Mouse (Mus musculus): ENCODE results near the gene Brd3. TPM values are rescaled to one million over a fixed set of nuclear protein-coding genes. Genes with fewer than 3 reads are reported as not detected.
"Not testable (repeated sequence)": the region's sequence is repeated elsewhere in the genome, so short reads cannot be mapped to it uniquely, and the experiment has no call there.

Gene Brd3
- 52.9 and 65.0 TPM in 2 replicates for polyA plus RNA-seq (2015; fragmentation: Nextera tagmentation; extraction: Ambion mirVana)

GRCm38 (mm10) chr2:27507562-27507961 lies at the start of gene Brd3:
Gene Brd3 (minus strand): TSS chr2:27507662.
- peaks cover 23% of the 10 kb centered on the region for H3K4me1 ChIP-seq (replicated peaks)
- no peaks in the 10 kb centered on the region for H3K9me3 ChIP-seq (replicated peaks)
- H3K36me3 ChIP-seq, result no peaks in the 10 kb centered on the region
- no peak for ATAC-seq (replicated peaks; ENCODE audit: insufficient number of reproducible peaks, insufficient read depth, low FRiP score, low read depth)
- H3K9ac ChIP-seq, result no peak within 1 kb of the TSS
- H3K27ac ChIP-seq, result no peak within 1 kb of the TSS
- no peaks in the 10 kb centered on the region for H3K27me3 ChIP-seq
- 67% methylated on average over 4 of the region's 4 CpGs for WGBS
- H3K4me2 ChIP-seq, result no peak within 1 kb of the TSS
- no peak within 1 kb of the TSS for H3K4me3 ChIP-seq

- Histone ChIP-seq H3K4me3 (no peak overlapping the region), H3K4me2 (no peak overlapping the region), H3K9ac (no peak overlapping the region), H3K27ac (no peak overlapping the region), H3K4me1 (replicated peaks) (peaks cover 11% of the 10 kb centered on the region), H3K27me3 (peaks cover 9% of the 10 kb centered on the region; the same call in 1 of the 2 replicates), H3K36me3 (no peaks in the 10 kb centered on the region), H3K9me3 (replicated peaks) (no peaks in the 10 kb centered on the region)
- 84% methylated on average over 6 of the region's 6 CpGs for WGBS
- no peak for ATAC-seq (replicated peaks; ENCODE audit: insufficient number of reproducible peaks, insufficient read depth, low FRiP score, low read depth)
These were observed 49.5 kb upstream of the Brd3 start for GRCm38 (mm10) chr2:27556921-27557320.

DNA sequence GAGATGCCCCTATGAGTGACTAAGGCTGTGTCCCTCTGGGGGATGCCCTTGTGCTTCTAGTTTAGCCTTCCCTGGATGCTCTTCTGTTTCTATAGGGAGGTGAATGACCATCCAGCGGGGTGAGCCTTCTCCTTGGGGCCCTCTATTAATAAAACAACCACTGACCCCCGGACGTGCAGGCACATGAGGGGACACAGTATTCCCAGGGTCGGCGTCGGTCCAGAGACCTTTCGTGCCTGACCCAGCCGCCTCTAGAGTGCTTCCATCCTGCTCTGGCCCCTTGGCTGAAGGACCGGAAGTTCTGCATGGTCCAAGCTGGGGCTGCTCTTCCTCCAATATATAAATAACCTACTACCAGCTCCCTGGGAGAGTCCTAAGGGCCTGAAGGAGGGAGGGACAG lies 46.8 kb upstream of the Brd3 start:
- H3K9ac ChIP-seq, result no peak overlapping the region

DNA sequence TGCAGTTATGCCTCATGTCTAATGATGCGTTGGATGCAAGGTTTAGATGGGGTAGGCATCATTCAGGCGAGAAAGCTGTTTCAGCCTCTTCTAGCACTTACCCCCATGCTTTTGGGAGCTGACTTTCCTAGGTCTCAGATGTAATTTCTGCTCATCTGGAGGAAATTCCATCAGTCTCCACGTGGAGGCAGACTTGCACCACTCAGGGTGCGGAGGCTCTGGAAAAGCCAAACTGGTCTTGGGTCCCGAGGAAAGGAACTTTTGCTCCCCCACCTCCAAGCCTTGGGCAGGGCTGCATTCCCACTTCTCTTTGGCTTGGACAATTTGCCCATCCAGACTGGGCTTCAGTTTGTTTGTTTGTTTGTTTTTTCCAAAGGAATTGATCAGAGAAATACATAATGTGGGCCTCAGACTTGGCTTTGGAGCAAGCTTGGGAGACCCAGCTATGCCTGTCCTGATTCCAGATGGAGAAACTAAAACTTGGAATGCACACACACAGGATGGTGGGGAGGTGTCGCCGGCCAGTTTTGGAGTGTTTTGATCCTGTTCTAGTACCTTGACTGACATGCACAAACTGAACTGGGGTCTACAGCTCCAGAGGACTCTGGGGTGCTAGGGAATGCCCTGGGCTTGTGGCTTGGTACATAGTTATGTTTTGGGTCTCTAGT lies 45.3 kb upstream of the Brd3 start:
- Histone ChIP-seq H3K27ac (no peak overlapping the region), H3K4me1 (replicated peaks) (peaks cover 11% of the 10 kb centered on the region), H3K4me3 (no peak overlapping the region), H3K9me3 (replicated peaks) (0 out of 2 replicates have a peak, but pooled peaks cover 3% of the 10 kb centered on the region), H3K4me2 (no peak overlapping the region), H3K9ac (no peak overlapping the region), H3K27me3 (peaks cover 4% of the 10 kb centered on the region; the same call in 1 of the 2 replicates), H3K36me3 (no peaks in the 10 kb centered on the region)
- 11% methylated on average over 7 of the region's 7 CpGs for WGBS
- ATAC-seq (replicated peaks; ENCODE audit: insufficient number of reproducible peaks, insufficient read depth, low FRiP score, low read depth), result no peak

More for the DNA sequence above, 46.8 kb upstream of the Brd3 start:
- H3K36me3 ChIP-seq, result no peaks in the 10 kb centered on the region
- no peak overlapping the region for H3K4me2 ChIP-seq
- WGBS, result 67% methylated on average over 9 of the region's 9 CpGs
- peak; percentile 68 for ATAC-seq (replicated peaks; ENCODE audit: insufficient number of reproducible peaks, insufficient read depth, low FRiP score, low read depth)
- H3K27ac ChIP-seq, result peak overlapping the region; percentile 54; the same call in 1 of the 2 replicates
- no peaks in the 10 kb centered on the region for H3K9me3 ChIP-seq (replicated peaks)
- H3K4me3 ChIP-seq, result no peak overlapping the region
- H3K4me1 ChIP-seq (replicated peaks), result peaks cover 11% of the 10 kb centered on the region
- H3K27me3 ChIP-seq, result peaks cover 4% of the 10 kb centered on the region; the same call in 1 of the 2 replicates

GRCm38 (mm10) chr2:27548664-27549369 lies 41.4 kb upstream of the Brd3 start:
- Histone ChIP-seq H3K9ac (no peak overlapping the region), H3K27ac (no peak overlapping the region), H3K27me3 (no peaks in the 10 kb centered on the region), H3K4me2 (no peak overlapping the region), H3K4me1 (replicated peaks) (peaks cover 5% of the 10 kb centered on the region), H3K36me3 (no peaks in the 10 kb centered on the region), H3K4me3 (no peak overlapping the region), H3K9me3 (replicated peaks) (0 out of 2 replicates have a peak, but pooled peaks cover 3% of the 10 kb centered on the region)
- ATAC-seq (replicated peaks; ENCODE audit: insufficient number of reproducible peaks, insufficient read depth, low FRiP score, low read depth), result no peak
- 75% methylated on average over 1 of the region's 1 CpGs for WGBS

DNA sequence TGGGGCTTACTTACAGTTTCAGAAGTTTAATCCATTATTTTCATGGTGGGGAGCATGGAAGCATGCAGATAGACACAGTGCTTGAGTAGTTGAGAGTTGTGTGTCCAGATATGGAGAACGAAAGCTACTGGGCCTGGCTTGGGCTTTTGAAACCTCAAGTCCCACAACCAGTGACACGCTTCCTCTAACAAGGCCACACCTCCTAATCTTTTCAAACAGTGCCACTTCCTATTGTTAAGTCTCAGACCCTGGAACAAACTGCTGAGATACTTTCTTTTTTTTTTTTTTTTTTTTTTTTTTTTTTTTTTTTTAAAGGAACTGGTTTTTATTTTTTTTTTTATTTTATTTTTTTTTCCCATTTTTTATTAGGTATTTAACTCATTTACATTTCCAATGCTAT lies 40.5 kb upstream of the Brd3 start:
- Histone ChIP-seq H3K4me3 (no peak overlapping the region), H3K9ac (no peak overlapping the region), H3K9me3 (replicated peaks) (0 out of 2 replicates have a peak, but pooled peaks cover 3% of the 10 kb centered on the region), H3K4me1 (replicated peaks) (peaks cover 3% of the 10 kb centered on the region), H3K27ac (no peak overlapping the region), H3K27me3 (no peaks in the 10 kb centered on the region), H3K36me3 (no peaks in the 10 kb centered on the region), H3K4me2 (no peak overlapping the region)
- ATAC-seq (replicated peaks; ENCODE audit: insufficient number of reproducible peaks, insufficient read depth, low FRiP score, low read depth), result no peak
- WGBS, result 93% methylated on average over 2 of the region's 2 CpGs

DNA sequence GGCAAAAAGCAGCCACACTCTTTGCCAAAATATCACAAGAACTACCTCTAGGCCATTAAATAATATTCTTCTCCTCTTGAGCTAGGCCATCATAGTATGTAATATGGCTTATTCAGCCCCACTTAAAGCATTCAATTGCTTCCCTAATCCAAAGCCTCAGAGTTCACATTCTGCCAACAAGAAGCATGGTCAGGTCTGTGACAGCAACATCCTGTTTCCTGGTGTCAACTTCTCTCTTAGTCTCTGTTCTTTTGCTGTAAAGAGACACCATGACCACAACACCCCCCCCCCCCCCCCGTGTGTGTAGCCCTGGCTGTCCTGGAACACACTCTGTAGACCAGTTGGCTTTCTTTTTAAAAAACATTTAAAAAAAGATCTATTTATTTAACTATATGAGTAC lies 39.9 kb upstream of the Brd3 start:
- Histone ChIP-seq H3K4me1 (replicated peaks) (no peaks in the 10 kb centered on the region), H3K27me3 (no peaks in the 10 kb centered on the region), H3K4me3 (no peak overlapping the region), H3K9ac (no peak overlapping the region), H3K27ac (no peak overlapping the region), H3K9me3 (replicated peaks) (0 out of 2 replicates have a peak, but pooled peaks cover 3% of the 10 kb centered on the region), H3K4me2 (no peak overlapping the region), H3K36me3 (no peaks in the 10 kb centered on the region)
- WGBS, result 54% methylated on average over 1 of the region's 1 CpGs
- no peak for ATAC-seq (replicated peaks; ENCODE audit: insufficient number of reproducible peaks, insufficient read depth, low FRiP score, low read depth)

DNA sequence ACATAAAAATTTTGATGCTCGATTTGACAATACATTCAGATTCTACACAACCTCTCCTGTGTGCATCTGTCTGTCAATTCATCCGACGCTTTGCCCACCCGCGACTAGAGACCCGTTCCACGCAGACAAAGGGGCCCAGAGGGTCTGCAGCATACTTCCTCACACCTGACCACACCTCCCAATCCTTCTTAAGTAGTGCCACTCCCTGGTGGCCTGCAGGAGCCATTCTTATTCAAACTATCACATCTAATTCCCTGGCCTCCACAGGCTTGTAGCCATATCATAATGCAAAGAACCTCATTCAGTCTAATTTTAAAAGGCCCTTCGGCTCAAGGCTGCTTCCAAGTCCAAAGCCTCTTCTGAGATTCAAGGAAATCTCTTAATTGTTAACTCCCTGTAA lies 38.6 kb upstream of the Brd3 start:
- not testable (repeated sequence) for H3K36me3 ChIP-seq; ATAC-seq (replicated peaks; ENCODE audit: insufficient number of reproducible peaks, insufficient read depth, low FRiP score, low read depth)
- whole genome bisulfite sequencing, result 89% methylated on average over 8 of the region's 8 CpGs

DNA sequence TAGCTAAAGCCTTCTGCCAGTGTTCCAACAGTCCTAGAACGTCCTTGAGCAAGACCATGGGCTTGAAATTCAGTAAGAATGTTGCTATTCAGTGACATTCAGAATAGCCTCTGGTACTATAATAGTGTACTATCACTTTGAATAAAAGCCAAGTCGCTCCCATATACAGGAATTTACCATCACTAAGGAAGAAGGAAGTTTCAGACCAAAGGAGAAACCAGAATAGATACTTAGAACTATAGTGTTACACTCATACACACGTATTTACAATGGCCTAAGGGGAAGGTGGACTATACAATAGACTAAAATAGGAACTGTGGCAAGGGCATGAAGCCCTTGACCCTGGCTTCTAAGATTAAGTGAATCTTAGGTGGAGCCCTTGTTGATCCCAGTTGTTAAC lies 38.1 kb upstream of the Brd3 start:
- not testable (repeated sequence) for H3K4me3 ChIP-seq; H3K9me3 ChIP-seq (replicated peaks); ATAC-seq (replicated peaks; ENCODE audit: insufficient number of reproducible peaks, insufficient read depth, low FRiP score, low read depth)

More for the DNA sequence above, 38.6 kb upstream of the Brd3 start:
- not testable (repeated sequence) for H3K4me3 ChIP-seq; H3K27ac ChIP-seq; H3K4me1 ChIP-seq (replicated peaks); H3K9ac ChIP-seq; H3K4me2 ChIP-seq; H3K9me3 ChIP-seq (replicated peaks); H3K27me3 ChIP-seq

GRCm38 (mm10) chr2:27544613-27545012 lies 37.2 kb upstream of the Brd3 start:
- 83% methylated on average over 6 of the region's 6 CpGs for WGBS
- H3K4me1 ChIP-seq (replicated peaks), result peaks cover 13% of the 10 kb centered on the region
- no peaks in the 10 kb centered on the region for H3K27me3 ChIP-seq
- H3K9me3 ChIP-seq (replicated peaks), result 0 out of 2 replicates have a peak, but pooled peaks cover 3% of the 10 kb centered on the region
- H3K4me3 ChIP-seq, result no peak overlapping the region
- no peak overlapping the region for H3K27ac ChIP-seq
- no peak for ATAC-seq (replicated peaks; ENCODE audit: insufficient number of reproducible peaks, insufficient read depth, low FRiP score, low read depth)
- no peak overlapping the region for H3K4me2 ChIP-seq
- H3K36me3 ChIP-seq, result no peaks in the 10 kb centered on the region
- no peak overlapping the region for H3K9ac ChIP-seq

More for the DNA sequence above, 38.1 kb upstream of the Brd3 start:
- not testable (repeated sequence) for H3K4me2 ChIP-seq, H3K36me3 ChIP-seq, H3K27me3 ChIP-seq, H3K27ac ChIP-seq, H3K9ac ChIP-seq
- 63% methylated on average over 3 of the region's 3 CpGs for WGBS
- H3K4me1 ChIP-seq (replicated peaks), result peaks cover 11% of the 10 kb centered on the region

GRCm38 (mm10) chr2:27541225-27541624 lies 33.8 kb upstream of the Brd3 start:
- H3K9me3 ChIP-seq (replicated peaks), result no peaks in the 10 kb centered on the region
- 0 out of 2 replicates have a peak overlapping the region, but pooled peaks have one; percentile 52 for H3K4me3 ChIP-seq
- WGBS, result 76% methylated on average over 3 of the region's 3 CpGs
- peaks cover 4% of the 10 kb centered on the region; the same call in 1 of the 2 replicates for H3K36me3 ChIP-seq
- H3K4me2 ChIP-seq, result peak overlapping the region; percentile 67
- ATAC-seq (replicated peaks; ENCODE audit: insufficient number of reproducible peaks, insufficient read depth, low FRiP score, low read depth), result no peak
- no peak overlapping the region for H3K9ac ChIP-seq
- peak overlapping the region; percentile 90; the same call in 1 of the 2 replicates for H3K27ac ChIP-seq
- H3K4me1 ChIP-seq (replicated peaks), result peaks cover 17% of the 10 kb centered on the region
- no peaks in the 10 kb centered on the region for H3K27me3 ChIP-seq
